ENCODE assay signal across 8 mouse cellular contexts in genomic region chr3:157946843-157947358, GRCm38 (mm10). TPM values are rescaled to one million over a fixed set of nuclear protein-coding genes. Genes with fewer than 3 reads are reported as not detected.
DNase-seq lines count a peak whose midpoint lies in the region; ATAC-seq and TF ChIP-seq lines count a peak whose summit lies in the region.

Ankrd13c (plus strand) TSS chr3:157947239.

- H3K36me3 ChIP-seq in heart, embryonic 12.5 days: 0 out of 2 replicates have a peak, but pooled peaks cover 3% of the 10 kb centered on the region
- H3K36me3 ChIP-seq in kidney, postnatal 0 days (ENCODE audit: insufficient read depth, low read length): no peaks in the 10 kb centered on the region
- H3K36me3 ChIP-seq in liver, embryonic 11.5 days (ENCODE audit: control insufficient read depth, insufficient read depth, low read length): no peaks in the 10 kb centered on the region
- H3K36me3 ChIP-seq in stomach, embryonic 14.5 days (ENCODE audit: control insufficient read depth, insufficient read depth, low read length): no peaks in the 10 kb centered on the region

- DNase-seq in CD4-positive helper T cell, adult 2 months (ENCODE audit: low read depth, low spot score): peak; percentile 95
- peak; percentile 89 for DNase-seq in brain, embryonic 18.5 days (ENCODE audit: low read depth, low spot score)
- peak; percentile 95 for DNase-seq in kidney, postnatal 0 days (ENCODE audit: low spot score)
- DNase-seq in liver, embryonic 11.5 days (ENCODE audit: low spot score): peak; percentile 91
- DNase-seq in naive thymus-derived CD4-positive, alpha-beta T cell, adult 2 months (ENCODE audit: low read depth): peak; percentile 97

- H3K27ac ChIP-seq in heart, embryonic 12.5 days (ENCODE audit: poor library complexity, severe bottlenecking): peak within 1 kb of the TSS; percentile 96
- H3K27ac ChIP-seq in kidney, postnatal 0 days: peak within 1 kb of the TSS; percentile 94
- peak within 1 kb of the TSS; percentile 94 for H3K27ac ChIP-seq in liver, embryonic 11.5 days (ENCODE audit: low read depth, low read length)
- H3K27ac ChIP-seq in stomach, embryonic 14.5 days (ENCODE audit: low read length): peak within 1 kb of the TSS; percentile 96

- H3K4me3 ChIP-seq in heart, embryonic 12.5 days: peak within 1 kb of the TSS; percentile 93
- H3K4me3 ChIP-seq in kidney, postnatal 0 days (replicated peaks; ENCODE audit: low read depth, low read length): peak within 1 kb of the TSS; percentile 93
- H3K4me3 ChIP-seq in liver, embryonic 11.5 days (ENCODE audit: low read depth, low read length): peak within 1 kb of the TSS; percentile 97
- peak within 1 kb of the TSS; percentile 98 for H3K4me3 ChIP-seq in stomach, embryonic 14.5 days (ENCODE audit: low read depth, low read length)

- WGBS in heart, embryonic 12.5 days: 0% methylated on average over 41 of the region's 45 CpGs
- WGBS in kidney, postnatal 0 days: under 1% methylated on average over 45 of the region's 45 CpGs
- whole genome bisulfite sequencing in liver, embryonic 11.5 days: under 1% methylated on average over 45 of the region's 45 CpGs
- WGBS in stomach, embryonic 14.5 days: under 1% methylated on average over 45 of the region's 45 CpGs

- H3K4me2 ChIP-seq in heart, embryonic 12.5 days: peak within 1 kb of the TSS; percentile 87
- peak within 1 kb of the TSS; percentile 93 for H3K4me2 ChIP-seq in kidney, postnatal 0 days (ENCODE audit: low read length)
- H3K4me2 ChIP-seq in liver, embryonic 11.5 days: peak within 1 kb of the TSS; percentile 90
- peak within 1 kb of the TSS; percentile 88 for H3K4me2 ChIP-seq in stomach, embryonic 14.5 days (replicated peaks; ENCODE audit: low read depth, low read length)

- H3K9ac ChIP-seq in heart, embryonic 12.5 days: peak within 1 kb of the TSS; percentile 95
- peak within 1 kb of the TSS; percentile 92 for H3K9ac ChIP-seq in kidney, postnatal 0 days (ENCODE audit: low read depth, low read length)
- H3K9ac ChIP-seq in liver, embryonic 11.5 days (ENCODE audit: low read depth, low read length): peak within 1 kb of the TSS; percentile 95
- peak within 1 kb of the TSS; percentile 93 for H3K9ac ChIP-seq in stomach, embryonic 14.5 days (replicated peaks; ENCODE audit: low read depth, low read length)

- no peaks in the 10 kb centered on the region for H3K27me3 ChIP-seq in heart, embryonic 12.5 days (replicated peaks)
- H3K27me3 ChIP-seq in kidney, postnatal 0 days (ENCODE audit: insufficient read depth, low read length): no peaks in the 10 kb centered on the region
- no peaks in the 10 kb centered on the region for H3K27me3 ChIP-seq in liver, embryonic 11.5 days (replicated peaks; ENCODE audit: control insufficient read depth, insufficient read depth, low read length)
- H3K27me3 ChIP-seq in stomach, embryonic 14.5 days (ENCODE audit: control insufficient read depth, insufficient read depth, low read length): no peaks in the 10 kb centered on the region

- H3K4me1 ChIP-seq in heart, embryonic 12.5 days (replicated peaks): peaks cover 5% of the 10 kb centered on the region; the same call in 1 of the 2 replicates
- H3K4me1 ChIP-seq in kidney, postnatal 0 days (replicated peaks; ENCODE audit: insufficient read depth, low read length): peaks cover 3% of the 10 kb centered on the region; the same call in 1 of the 2 replicates
- no peaks in the 10 kb centered on the region for H3K4me1 ChIP-seq in liver, embryonic 11.5 days (replicated peaks; ENCODE audit: control insufficient read depth, insufficient read depth, low read length)
- 0 out of 2 replicates have a peak, but pooled peaks cover 3% of the 10 kb centered on the region for H3K4me1 ChIP-seq in stomach, embryonic 14.5 days (ENCODE audit: control insufficient read depth, insufficient read depth, low read length)

- no peak for TF ChIP-seq CTCF in kidney, postnatal 0 days (IDR thresholded peaks at IDR 0.05; ENCODE audit: low read depth)

- H3K9me3 ChIP-seq in heart, embryonic 12.5 days (replicated peaks): no peaks in the 10 kb centered on the region
- H3K9me3 ChIP-seq in kidney, postnatal 0 days (replicated peaks; ENCODE audit: low read length): no peaks in the 10 kb centered on the region
- H3K9me3 ChIP-seq in liver, embryonic 11.5 days (ENCODE audit: control insufficient read depth, low read length): no peaks in the 10 kb centered on the region
- H3K9me3 ChIP-seq in stomach, embryonic 14.5 days (ENCODE audit: control insufficient read depth, low read depth, low read length): no peaks in the 10 kb centered on the region

- ATAC-seq in erythroid progenitor cell, adult 5-6 weeks (replicated peaks; ENCODE audit: low FRiP score, poor library complexity, severe bottlenecking): peak; percentile 93
- peak; percentile 96 for ATAC-seq in heart, embryonic 12.5 days (ENCODE audit: insufficient number of reproducible peaks, low FRiP score)
- ATAC-seq in kidney, postnatal 0 days (replicated peaks; ENCODE audit: low FRiP score, low read depth): peak; percentile 99
- peak; percentile 94 for ATAC-seq in liver, embryonic 11.5 days (replicated peaks; ENCODE audit: low FRiP score)
- peak; percentile 98 for ATAC-seq in stomach, embryonic 14.5 days (ENCODE audit: insufficient number of reproducible peaks, insufficient read depth, low FRiP score, low read depth)

RNA-seq across cellular contexts. Expression of gene Ankrd13c, which starts in this region (rescaled TPM):
- total RNA-seq in erythroid progenitor cell, adult 5-6 weeks (2015; ENCODE audit: low replicate concordance): 31.0 and 31.7 TPM in 2 replicates
- 44.6 and 61.1 TPM in 2 replicates for total RNA-seq in erythroid progenitor cell, adult 5-6 weeks (2017; ENCODE audit: low replicate concordance)
- polyA plus RNA-seq in heart, embryonic 12.5 days (2016; fragmentation: Nextera tagmentation; extraction: Ambion mirVana): 29.0 and 30.4 TPM in 2 replicates
- polyA plus RNA-seq in kidney, postnatal 0 days (2015; fragmentation: Nextera tagmentation; extraction: Ambion mirVana): 31.9 and 33.0 TPM in 2 replicates
- 26.5 and 28.6 TPM in 2 replicates for polyA plus RNA-seq in liver, embryonic 11.5 days (2014; fragmentation: Nextera tagmentation; extraction: Ambion mirVana)
- 23.8 and 24.7 TPM in 2 replicates for polyA plus RNA-seq in stomach, embryonic 14.5 days (2014; fragmentation: Nextera tagmentation; extraction: Ambion mirVana)

Comparison
In these comparisons a context has a peak if more than half of its experiments do, and no peak if none do; other contexts are left out.
1. Peak in every context shown above with its lines: DNase-seq, ATAC-seq, H3K4me3 ChIP-seq and H3K27ac ChIP-seq.